Mouse (Mus musculus) ovary, postnatal 36 days (tissue): ENCODE data around the gene Plxnb1.

Source experiments
- DNase-seq: peaks from one replicate; pipeline ENCODE4 v3.0.0; 2022; ENCODE audit warnings: low spot score, mixed read lengths

Plxnb1 gene

GRCm38 (mm10) chr9:109060898-109061295 is 34.3 kb upstream of the Plxnb1 start:
- no peak for DNase-seq

DNA sequence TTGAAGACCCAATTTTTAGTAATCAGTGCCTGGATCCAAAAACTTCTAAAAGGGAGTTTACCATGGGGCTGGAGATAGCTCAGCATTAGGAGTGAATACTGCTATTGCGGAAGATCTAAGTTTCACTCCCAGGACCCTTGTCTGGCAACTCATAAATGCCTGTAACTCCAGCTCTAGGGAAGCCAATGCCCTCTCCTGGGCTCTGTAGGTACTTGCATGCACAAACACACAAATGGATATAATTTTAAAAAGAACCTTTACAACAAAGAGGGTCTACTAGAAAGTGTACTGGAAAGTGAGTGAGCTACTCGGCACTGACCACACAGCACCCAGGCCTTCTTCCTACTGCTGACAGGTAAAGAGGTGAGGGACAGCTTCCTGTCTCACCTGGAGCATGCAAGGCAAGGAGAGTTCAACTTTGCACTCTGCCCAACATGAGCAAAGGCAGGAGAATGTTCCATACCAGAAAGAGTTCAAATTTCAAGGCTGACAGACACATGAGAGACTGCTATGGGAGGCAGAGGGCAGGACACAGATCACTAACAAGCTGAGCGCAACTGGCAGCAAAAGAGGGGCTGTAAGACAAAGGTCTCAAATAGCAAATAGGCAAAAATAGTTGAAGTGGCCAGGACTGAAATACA is 27.0 kb upstream of the Plxnb1 start:
- DNase-seq = no peak

- peak; percentile 90 for DNase-seq
Measured at GRCm38 (mm10) chr9:109073661-109074573, 21.3 kb upstream of the Plxnb1 start, which contains the start of gene Atrip. Gene Atrip (minus strand): TSS chr9:109074124.

DNA sequence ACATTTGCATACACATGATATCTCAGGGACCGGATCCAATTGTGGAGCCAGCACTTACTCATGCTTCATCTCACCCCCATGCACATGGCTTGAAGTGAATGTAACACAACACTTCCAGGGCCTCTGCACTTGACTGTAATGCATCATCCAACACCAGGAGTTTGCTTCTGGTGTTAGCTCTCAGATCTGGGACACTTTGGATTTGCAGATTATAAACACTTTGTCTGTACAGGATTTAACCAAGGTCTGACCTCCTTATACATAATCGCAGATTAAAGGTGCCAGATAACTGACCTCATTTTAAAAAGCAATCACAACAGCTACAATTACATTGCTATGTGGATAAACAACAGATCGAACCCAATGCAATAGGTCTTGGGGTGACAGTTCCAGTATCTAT is 14.7 kb upstream of the Plxnb1 start:
- DNase-seq = no peak

DNA sequence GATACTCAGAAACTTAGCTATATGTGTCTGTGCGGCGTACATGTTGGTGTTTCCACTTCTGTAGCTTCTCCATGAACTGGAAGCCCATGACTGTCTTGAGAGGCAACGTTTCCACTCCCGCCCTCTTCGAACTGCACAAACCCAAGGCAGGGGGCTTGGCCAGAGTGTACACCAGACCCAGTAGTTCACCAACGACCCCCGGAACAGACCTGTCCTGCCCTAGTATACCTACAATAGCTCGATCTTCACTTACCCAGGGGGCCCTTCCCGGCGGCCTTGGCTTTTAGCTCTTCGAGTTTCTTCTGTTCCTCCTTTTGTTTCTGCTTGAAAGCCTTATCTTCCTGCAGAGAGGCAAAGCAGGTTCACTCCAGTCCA is 13.5 kb upstream of the Plxnb1 start:
- DNase-seq = no peak

GRCm38 (mm10) chr9:109082124-109082800 is 12.9 kb upstream of the Plxnb1 start, which contains the start of the genes Ccdc51 and Tma7:
Gene Ccdc51 (plus strand): TSS chr9:109082493.
Gene Tma7 (minus strand): TSS chr9:109082587.
- peak; percentile 83 for DNase-seq

GRCm38 (mm10) chr9:109084922-109085321 is 10.3 kb upstream of the Plxnb1 start:
- DNase-seq = no peak

GRCm38 (mm10) chr9:109087987-109088386 is 7.2 kb upstream of the Plxnb1 start:
- DNase-seq = peak; percentile 30

GRCm38 (mm10) chr9:109090446-109090845 is 4.7 kb upstream of the Plxnb1 start:
- DNase-seq = no peak

DNA sequence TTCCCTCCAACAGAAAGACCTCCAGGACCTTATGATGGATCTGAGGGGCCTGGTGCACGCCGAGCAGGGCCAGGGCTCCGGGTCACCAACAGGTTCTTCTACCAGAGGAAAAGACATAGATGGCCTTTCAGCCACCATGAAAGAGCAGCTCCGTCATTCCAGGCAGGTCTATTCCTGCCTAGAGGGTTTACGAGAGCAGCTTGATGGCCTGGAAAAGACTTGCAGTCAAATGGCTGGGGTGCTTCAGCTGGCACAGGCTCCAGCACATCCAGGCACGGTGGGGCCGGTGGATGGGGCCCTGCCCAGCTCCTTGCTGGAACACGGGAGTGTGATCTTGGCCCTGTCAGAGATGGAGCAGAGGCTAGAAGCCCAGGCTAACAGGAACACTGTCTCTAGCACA is 3.4 kb upstream of the Plxnb1 start:
- no peak for DNase-seq

DNA sequence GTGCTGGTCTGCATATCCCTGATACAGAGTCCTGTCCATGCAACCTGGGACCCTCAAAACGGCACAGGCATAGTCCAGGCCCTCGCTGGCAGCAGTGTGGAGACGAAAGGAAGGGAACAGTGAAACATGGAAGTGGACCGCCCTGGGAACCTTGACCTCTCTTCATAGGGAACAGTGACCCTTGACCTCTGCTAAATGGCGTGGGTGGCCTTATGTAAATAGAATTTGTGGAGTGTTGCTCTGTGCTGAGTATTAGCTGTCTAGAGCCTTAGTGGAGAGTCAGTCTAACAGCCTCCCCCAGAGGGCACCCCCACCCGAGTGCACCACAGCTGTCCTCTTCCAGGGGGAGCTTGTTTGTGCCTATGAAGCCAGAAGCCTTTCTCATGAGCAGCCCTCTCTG is 2.4 kb upstream of the Plxnb1 start:
- DNase-seq = no peak

GRCm38 (mm10) chr9:109093786-109094552 is 1.2 kb upstream of the Plxnb1 start:
- DNase-seq = no peak

GRCm38 (mm10) chr9:109094553-109095136 is 544 bp upstream of the Plxnb1 start:
- DNase-seq = no peak

- no peak for DNase-seq
Measured at GRCm38 (mm10) chr9:109096251-109096661, 1.1 kb downstream of the Plxnb1 start.

DNA sequence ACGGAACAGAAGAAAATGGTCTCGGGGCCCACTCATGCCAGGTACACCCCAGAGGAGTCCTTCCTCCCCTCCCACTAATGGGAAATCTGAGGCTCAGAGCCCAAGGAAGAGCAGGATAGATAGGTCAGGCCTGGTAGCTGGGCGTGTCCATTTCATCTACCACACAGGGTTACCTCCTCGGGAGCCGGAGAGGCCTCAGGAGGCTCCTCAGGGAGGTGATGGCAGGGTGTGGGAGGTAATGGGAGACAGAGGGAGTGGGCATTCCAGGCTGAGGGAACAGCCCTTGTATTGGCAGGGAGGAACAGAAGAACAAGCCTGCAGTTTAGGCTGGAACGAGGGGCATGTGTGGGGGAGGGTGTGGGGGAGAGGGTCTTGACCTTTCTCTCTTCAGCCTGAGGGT is 1.7 kb downstream of the Plxnb1 start:
- DNase-seq = no peak

DNA sequence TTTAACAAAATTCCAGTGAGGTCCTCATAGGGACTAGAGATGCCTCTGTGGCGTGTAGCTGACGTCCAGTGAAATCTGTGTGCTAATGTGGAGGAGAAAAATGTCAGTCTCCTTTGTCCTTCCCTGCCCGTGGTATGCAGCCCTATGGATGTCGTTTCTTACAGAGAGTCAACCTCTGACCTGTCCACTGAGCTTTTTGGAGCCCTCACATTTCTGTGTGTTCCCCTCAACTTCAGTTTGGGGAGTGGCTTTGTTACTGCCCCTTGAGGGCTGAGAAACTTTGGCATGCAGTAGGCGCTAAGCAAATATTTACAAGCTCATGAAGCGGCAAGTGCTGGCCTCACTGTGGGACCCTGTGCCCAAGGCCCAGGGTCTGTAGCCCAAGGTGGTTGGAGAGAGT is 2.1 kb downstream of the Plxnb1 start:
- no peak for DNase-seq

DNA sequence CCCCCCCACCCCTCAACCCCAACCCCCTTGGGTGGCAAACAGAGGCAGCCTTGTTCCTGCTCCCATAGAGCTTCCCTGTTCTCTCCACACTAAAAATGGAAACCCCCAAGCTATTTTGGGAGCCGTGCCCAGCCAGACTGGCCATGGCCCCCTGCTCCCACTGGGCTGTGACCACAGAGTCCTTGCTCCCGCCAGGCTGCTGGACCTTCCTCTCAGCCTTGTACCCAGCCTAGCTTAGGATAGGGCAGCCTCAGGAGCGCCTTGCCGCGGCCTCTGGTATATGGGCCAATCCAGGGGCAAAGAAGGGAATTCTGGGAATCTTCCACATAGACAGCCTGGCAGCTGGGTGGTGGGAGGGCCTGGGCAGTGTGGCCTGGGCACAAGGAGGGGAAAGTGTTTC is 2.6 kb downstream of the Plxnb1 start:
- DNase-seq = peak; percentile 65

DNA sequence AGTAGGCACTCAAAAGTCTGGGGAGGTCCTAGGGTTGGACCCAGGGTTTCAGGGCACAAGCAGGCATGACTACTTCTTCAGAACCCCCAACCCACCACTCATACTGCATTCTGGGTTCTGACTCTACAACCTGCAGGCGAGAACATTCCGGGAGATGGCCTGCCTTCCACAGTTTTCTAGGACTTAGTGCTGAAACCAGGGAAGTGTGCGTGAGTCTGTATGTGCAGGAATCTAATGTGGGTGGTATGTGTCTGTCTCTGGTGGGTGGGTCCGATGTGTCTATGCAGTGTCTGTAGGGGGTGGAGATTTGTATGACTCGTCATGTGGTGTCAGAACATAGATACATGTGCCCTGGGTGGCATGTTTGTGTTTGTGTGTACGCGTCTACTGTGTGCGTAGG is 3.2 kb downstream of the Plxnb1 start:
- DNase-seq = no peak

GRCm38 (mm10) chr9:109098969-109099368 is 3.8 kb downstream of the Plxnb1 start:
- DNase-seq = peak; percentile 75

DNA sequence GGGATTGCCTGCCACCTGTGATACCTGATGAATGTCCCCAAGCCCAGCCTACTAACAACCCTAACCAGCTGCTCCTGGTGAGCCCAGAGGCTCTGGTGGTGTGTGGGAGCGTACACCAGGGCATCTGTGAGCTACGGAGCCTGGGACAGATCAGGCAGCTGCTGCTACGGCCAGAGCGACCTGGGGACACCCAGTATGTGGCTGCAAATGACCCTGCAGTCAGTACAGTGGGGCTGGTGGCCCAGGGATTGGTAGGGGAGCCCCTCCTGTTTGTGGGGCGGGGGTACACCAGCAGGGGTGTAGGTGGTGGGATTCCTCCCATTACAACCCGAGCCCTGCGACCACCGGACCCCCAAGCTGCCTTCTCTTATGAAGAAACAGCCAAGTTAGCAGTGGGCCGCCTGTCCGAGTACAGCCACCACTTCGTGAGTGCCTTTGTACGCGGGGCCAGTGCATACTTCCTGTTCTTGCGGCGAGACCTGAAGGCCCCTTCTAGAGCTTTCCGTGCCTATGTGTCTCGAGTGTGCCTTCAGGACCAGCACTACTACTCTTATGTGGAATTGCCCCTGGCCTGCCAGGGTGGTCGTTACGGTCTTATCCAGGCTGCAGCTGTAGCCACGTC is 5.2 kb downstream of the Plxnb1 start:
- no peak for DNase-seq

- DNase-seq = no peak
Measured at GRCm38 (mm10) chr9:109101933-109102445, 6.8 kb downstream of the Plxnb1 start.
